Mouse (Mus musculus): ENCODE measurements around the gene Ric3.

DNA sequence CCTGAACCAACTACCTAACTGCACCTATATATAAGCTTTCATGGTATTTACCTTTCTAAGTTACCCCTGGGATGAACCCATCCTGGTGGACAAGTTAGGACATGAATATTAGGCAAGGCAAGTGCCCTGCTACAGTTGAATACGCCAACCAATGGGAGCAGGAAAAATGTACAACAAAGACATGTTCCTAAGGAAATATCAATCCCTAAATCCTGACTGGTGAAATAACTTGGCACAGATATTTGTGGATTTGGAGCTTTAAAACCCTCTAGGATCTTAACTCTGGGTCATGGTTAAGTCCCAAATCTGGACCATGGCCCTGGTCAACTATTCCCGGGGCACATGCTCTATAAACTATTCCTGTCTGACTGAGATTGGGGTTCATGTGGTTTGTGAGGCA, 37.3 kb downstream of the Ric3 start:
- no peak for TF ChIP-seq CTCF (IDR thresholded peaks at IDR 0.05)
- no peak for TF ChIP-seq POLR2A (IDR thresholded peaks at IDR 0.05; ENCODE audit: insufficient read depth, low read depth, low read length)
- TF ChIP-seq EP300 (IDR thresholded peaks at IDR 0.05; ENCODE audit: insufficient read depth, low read depth, low read length): no peak

Data from heart, adult 2 months (tissue).